Mouse (Mus musculus) stomach, embryonic 14.5 days (tissue): ENCODE measurements around the gene Bnc2. TPM values are rescaled to one million over a fixed set of nuclear protein-coding genes. Genes with fewer than 3 reads are reported as not detected.

ENCODE experiments used
- ATAC-seq: fragments of 200-750 bp; cut with Nextera tagmentation; 2 replicates; pipeline ENCODE4 v1.8.0; 2017; ENCODE audit warnings: low read depth, moderate TSS enrichment; ENCODE audit not compliant: insufficient number of reproducible peaks, insufficient read depth, low FRiP score
- H3K27ac ChIP-seq: fragments of 300-500 bp; sonication (generic); 2 replicates; pipeline ENCODE4 v1.5.1; 2014; ENCODE audit warnings: mild to moderate bottlenecking, low read length, moderate library complexity, mixed read lengths
- H3K27me3 ChIP-seq: fragments of 300-500 bp; sonication (generic); 2 replicates; pipeline ENCODE4 v1.6.1; 2014; ENCODE audit warnings: low read length, control low read depth, mixed read lengths; ENCODE audit not compliant: control insufficient read depth, insufficient read depth
- H3K36me3 ChIP-seq: fragments of 300-500 bp; sonication (generic); 2 replicates; pipeline ENCODE4 v1.6.1; 2014; ENCODE audit warnings: mild to moderate bottlenecking, control low read depth, low read length, moderate library complexity, mixed read lengths; ENCODE audit not compliant: control insufficient read depth, insufficient read depth
- H3K4me1 ChIP-seq: fragments of 300-500 bp; sonication (generic); 2 replicates; pipeline ENCODE4 v1.6.1; 2014; ENCODE audit warnings: low read length, control low read depth, mixed read lengths; ENCODE audit not compliant: control insufficient read depth, insufficient read depth
- H3K4me2 ChIP-seq: fragments of 300-500 bp; sonication (generic); replicated peaks from 2 replicates; pipeline ENCODE4 v1.6.1; 2014; ENCODE audit warnings: low read depth, low read length, control low read depth
- H3K4me3 ChIP-seq: fragments of 300-500 bp; sonication (generic); 2 replicates; pipeline ENCODE4 v1.5.1; 2014; ENCODE audit warnings: low read depth, low read length, control low read depth
- H3K9ac ChIP-seq: fragments of 300-500 bp; sonication (generic); replicated peaks from 2 replicates; pipeline ENCODE4 v1.6.1; 2014; ENCODE audit warnings: low read depth, mild to moderate bottlenecking, control low read depth, low read length, moderate library complexity, mixed read lengths
- H3K9me3 ChIP-seq: fragments of 300-500 bp; sonication (generic); 2 replicates; pipeline ENCODE4 v1.6.1; 2016; ENCODE audit warnings: low read depth, low read length, control low read depth; ENCODE audit not compliant: control insufficient read depth
- WGBS: fragments of 180-500 bp; shearing (Covaris S2); extraction: QIAGEN DNeasy Blood & Tissue Kit; methylation state at CpG from one replicate; pipeline ENCODE4 v1.1.7; 2014; 5-methylcytosine and 5-hydroxymethylcytosine counted together
- polyA plus RNA-seq: library from polyadenylated mRNA; unstranded; fragments of >200 nt; fragmentation: Nextera tagmentation; extraction: Ambion mirVana; gene quantifications from 2 replicates; pipeline ENCODE4 v1.2.1, GENCODE M21; 2014

The Bnc2 gene
- polyA plus RNA-seq, 1 experiment from 2014 or later, result 35.7 TPM

DNA sequence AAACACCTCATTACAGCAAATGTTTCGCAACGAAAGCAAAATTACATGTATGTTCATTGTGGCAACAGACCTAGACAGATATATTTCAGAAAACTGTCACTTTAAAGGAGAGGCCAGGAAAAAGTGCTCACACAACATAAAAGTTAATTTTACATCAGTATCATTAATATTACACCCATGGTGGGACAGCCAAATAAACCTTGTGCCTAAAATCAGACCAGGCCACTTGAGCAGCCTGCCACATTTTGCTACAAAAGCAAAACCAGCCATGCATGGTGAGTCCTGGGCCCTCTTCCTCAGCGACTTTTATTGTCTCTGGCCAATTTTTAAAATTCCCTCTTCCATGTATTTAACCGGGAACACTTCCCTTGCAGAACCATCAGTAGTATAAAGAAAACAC lies 221.5 kb downstream of the Bnc2 start:
- WGBS, result 81% methylated on average over 4 of the region's 4 CpGs
- peaks cover 38% of the 10 kb centered on the region; the same call in 1 of the 2 replicates for H3K4me1 ChIP-seq
- no peak overlapping the region for H3K4me3 ChIP-seq
- no peaks in the 10 kb centered on the region for H3K9me3 ChIP-seq
- no peaks in the 10 kb centered on the region for H3K27me3 ChIP-seq
- no peak overlapping the region for H3K27ac ChIP-seq
- ATAC-seq, result no peak
- no peak overlapping the region for H3K9ac ChIP-seq
- no peaks in the 10 kb centered on the region for H3K36me3 ChIP-seq
- no peak overlapping the region for H3K4me2 ChIP-seq

DNA sequence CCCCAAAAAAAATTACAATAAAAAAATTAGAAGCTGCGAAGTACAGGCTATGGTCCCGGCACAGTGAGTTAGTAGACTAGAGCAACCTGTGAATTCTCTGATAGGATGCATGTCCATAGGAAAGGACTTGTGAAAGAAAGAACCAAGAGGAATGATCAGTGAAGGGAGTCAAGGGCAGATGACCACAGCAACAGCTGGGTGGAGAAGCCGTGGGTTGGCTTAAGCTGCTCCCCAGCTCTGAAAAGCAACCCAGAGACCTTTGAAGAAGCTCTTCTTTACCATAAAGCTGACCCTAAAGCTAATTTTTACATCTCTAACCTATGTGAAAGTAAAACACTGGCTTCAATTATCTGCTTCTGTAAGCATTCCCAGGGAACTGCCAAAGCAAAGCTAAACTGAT lies 222.4 kb downstream of the Bnc2 start:
- no peak overlapping the region for H3K27ac ChIP-seq
- H3K4me3 ChIP-seq, result no peak overlapping the region
- H3K36me3 ChIP-seq, result no peaks in the 10 kb centered on the region
- peaks cover 36% of the 10 kb centered on the region; the same call in 1 of the 2 replicates for H3K4me1 ChIP-seq
- H3K4me2 ChIP-seq, result no peak overlapping the region
- WGBS, result 81% methylated on average over 3 of the region's 3 CpGs
- ATAC-seq, result no peak
- no peaks in the 10 kb centered on the region for H3K9me3 ChIP-seq
- no peak overlapping the region for H3K9ac ChIP-seq
- H3K27me3 ChIP-seq, result no peaks in the 10 kb centered on the region

DNA sequence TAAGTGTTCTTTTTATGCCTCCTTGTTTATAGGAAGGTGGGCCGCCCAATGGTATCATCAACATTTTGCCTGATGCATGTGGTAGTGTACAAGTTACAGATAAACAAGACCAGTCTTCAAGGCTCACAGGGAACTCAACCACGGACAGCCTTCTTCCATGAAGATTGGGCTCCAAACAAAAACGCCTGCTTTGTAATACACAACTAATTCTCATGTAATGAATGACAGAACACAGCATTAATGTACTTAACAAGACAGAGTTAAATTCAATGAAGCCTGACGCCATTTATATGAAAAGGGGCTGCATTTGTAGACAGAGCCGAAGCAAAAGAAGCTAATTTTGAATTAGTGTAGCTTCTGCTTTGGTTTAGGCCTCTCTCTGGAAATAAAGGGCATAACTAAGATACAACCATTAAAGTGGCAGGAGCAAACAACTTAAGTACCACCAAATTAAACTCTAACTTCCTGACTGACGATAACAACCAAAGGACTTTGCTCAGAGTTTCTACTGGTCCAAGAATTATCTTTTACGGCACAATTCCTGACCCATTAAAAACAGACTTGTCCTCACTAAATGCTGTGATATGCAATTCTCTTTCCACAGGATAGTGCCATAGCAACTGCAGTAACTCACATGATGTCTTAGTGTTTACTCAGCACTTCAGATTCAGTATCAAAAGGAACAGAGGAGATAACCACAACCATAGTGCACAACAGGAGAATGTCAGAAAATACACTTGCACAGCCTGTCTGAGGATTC lies 225.6 kb downstream of the Bnc2 start:
- Histone ChIP-seq H3K27ac (no peak overlapping the region), H3K4me1 (peaks cover 24% of the 10 kb centered on the region; the same call in 1 of the 2 replicates), H3K9me3 (no peaks in the 10 kb centered on the region), H3K4me2 (no peak overlapping the region), H3K4me3 (no peak overlapping the region), H3K36me3 (no peaks in the 10 kb centered on the region), H3K9ac (no peak overlapping the region), H3K27me3 (no peaks in the 10 kb centered on the region)
- no peak for ATAC-seq
- 56% methylated on average over 7 of the region's 7 CpGs for WGBS

DNA sequence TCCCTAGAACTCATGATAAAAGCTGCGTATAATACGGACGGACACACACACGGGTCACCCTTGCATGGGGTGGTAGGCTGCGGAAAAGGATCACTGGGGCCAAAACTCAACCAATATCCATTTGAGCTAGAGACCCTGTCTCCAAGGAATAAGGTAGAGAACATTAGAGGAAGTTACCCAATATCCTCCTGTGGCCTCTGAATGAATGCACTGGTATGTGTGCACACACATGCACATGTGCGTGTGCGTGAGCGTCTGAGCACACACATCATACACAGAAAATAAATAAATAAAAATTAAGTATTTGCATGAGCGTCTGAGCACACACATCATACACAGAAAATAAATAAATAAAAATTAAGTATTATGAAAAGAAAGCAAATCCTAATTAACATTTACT lies 241.8 kb downstream of the Bnc2 start:
- no peak for ATAC-seq
- H3K27me3 ChIP-seq, result no peaks in the 10 kb centered on the region
- H3K4me3 ChIP-seq, result no peak overlapping the region
- no peaks in the 10 kb centered on the region for H3K4me1 ChIP-seq
- no peaks in the 10 kb centered on the region for H3K36me3 ChIP-seq
- H3K4me2 ChIP-seq, result no peak overlapping the region
- no peak overlapping the region for H3K27ac ChIP-seq
- no peaks in the 10 kb centered on the region for H3K9me3 ChIP-seq
- no peak overlapping the region for H3K9ac ChIP-seq
- 96% methylated on average over 9 of the region's 9 CpGs for WGBS

DNA sequence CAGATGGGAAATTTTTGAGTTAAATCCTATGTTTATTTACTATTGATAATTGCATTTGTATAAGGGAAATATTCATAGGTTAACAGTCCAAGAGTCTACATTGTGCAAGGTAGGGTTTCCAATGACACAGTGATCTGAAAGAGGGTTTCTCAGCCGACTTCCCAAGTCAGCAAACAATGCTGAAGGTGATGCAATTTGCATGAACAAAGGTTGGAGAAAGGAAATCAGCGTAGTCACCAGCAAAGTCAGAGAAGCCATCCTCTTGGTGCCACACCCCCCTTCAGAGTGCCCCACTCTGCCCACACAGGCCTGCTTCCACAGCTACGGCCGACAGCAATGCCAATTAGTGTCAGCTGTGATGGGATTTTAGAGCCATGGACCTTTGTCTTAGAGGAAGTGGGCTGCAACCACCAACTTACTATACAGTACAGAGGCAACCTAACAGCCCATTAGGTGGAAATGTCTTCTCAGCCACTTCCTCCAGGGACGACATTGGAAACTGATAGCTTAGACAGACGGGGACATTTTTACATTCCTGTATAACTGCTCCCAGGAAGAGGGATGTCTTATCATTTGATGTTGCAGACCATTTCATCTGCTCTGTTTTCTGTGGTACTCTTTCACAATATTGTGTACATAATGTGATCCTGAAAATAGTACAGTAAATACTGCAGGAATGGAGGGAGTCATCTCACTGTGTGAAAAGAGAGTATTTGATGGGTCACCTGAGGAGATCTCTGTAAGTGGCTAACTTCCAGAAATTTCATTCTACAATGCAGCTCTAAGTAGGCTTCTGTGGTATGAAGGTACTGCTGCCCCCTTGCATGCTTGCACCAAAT lies 243.2 kb downstream of the Bnc2 start:
- Histone ChIP-seq H3K9me3 (no peaks in the 10 kb centered on the region), H3K27ac (no peak overlapping the region), H3K9ac (no peak overlapping the region), H3K27me3 (no peaks in the 10 kb centered on the region), H3K4me1 (0 out of 2 replicates have a peak, but pooled peaks cover 2% of the 10 kb centered on the region), H3K4me3 (no peak overlapping the region), H3K36me3 (no peaks in the 10 kb centered on the region), H3K4me2 (no peak overlapping the region)
- 51% methylated on average over 6 of the region's 6 CpGs for WGBS
- ATAC-seq, result no peak

DNA sequence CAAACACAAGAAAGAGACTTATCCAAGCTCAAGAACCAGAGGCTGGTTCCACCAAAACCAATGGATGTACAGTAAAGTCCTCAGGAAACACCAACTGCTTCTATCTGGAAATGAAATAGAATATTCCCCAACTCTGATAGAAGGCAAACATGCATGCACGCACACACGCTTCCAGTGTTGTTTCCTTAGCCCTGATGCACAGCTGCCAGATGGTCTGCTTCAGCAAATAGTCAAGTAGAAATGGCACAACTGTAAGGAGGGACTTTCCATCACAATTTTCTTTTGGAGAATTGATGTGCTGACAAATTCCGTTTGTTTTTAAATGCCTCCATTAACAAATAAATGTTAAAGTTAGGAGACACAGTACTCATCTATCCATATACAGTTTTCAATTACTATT lies 247.1 kb downstream of the Bnc2 start:
- H3K4me2 ChIP-seq, result no peak overlapping the region
- no peaks in the 10 kb centered on the region for H3K27me3 ChIP-seq
- no peak overlapping the region for H3K4me3 ChIP-seq
- no peak for ATAC-seq
- H3K9me3 ChIP-seq, result 0 out of 2 replicates have a peak, but pooled peaks cover 4% of the 10 kb centered on the region
- no peak overlapping the region for H3K27ac ChIP-seq
- H3K36me3 ChIP-seq, result no peaks in the 10 kb centered on the region
- no peak overlapping the region for H3K9ac ChIP-seq
- 68% methylated on average over 3 of the region's 3 CpGs for WGBS
- H3K4me1 ChIP-seq, result 0 out of 2 replicates have a peak, but pooled peaks cover 2% of the 10 kb centered on the region

DNA sequence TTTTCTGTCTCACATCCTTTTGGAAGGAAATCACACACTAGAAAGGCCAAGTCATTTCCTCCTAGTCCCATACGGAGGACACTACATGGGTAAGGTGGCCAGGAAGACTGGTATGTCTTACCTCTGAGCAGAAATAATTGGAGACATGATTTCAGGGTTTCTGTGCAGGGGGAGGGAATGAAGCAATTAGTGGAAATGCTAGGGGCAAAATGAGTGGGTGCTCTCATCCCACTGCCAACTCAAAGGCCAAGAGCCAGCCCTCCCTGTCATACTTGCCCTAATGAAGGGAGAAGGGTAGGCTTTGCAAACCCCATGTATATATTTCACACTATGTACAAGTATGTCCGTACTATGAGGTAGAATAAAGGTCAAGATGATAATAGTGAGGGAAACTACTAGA lies 263.6 kb downstream of the Bnc2 start:
- no peak for ATAC-seq
- no peaks in the 10 kb centered on the region for H3K9me3 ChIP-seq
- no peak overlapping the region for H3K27ac ChIP-seq
- H3K9ac ChIP-seq, result no peak overlapping the region
- H3K36me3 ChIP-seq, result no peaks in the 10 kb centered on the region
- H3K27me3 ChIP-seq, result no peaks in the 10 kb centered on the region
- 88% methylated on average over 2 of the region's 2 CpGs for WGBS
- no peak overlapping the region for H3K4me3 ChIP-seq
- H3K4me2 ChIP-seq, result no peak overlapping the region
- 0 out of 2 replicates have a peak, but pooled peaks cover 5% of the 10 kb centered on the region for H3K4me1 ChIP-seq

DNA sequence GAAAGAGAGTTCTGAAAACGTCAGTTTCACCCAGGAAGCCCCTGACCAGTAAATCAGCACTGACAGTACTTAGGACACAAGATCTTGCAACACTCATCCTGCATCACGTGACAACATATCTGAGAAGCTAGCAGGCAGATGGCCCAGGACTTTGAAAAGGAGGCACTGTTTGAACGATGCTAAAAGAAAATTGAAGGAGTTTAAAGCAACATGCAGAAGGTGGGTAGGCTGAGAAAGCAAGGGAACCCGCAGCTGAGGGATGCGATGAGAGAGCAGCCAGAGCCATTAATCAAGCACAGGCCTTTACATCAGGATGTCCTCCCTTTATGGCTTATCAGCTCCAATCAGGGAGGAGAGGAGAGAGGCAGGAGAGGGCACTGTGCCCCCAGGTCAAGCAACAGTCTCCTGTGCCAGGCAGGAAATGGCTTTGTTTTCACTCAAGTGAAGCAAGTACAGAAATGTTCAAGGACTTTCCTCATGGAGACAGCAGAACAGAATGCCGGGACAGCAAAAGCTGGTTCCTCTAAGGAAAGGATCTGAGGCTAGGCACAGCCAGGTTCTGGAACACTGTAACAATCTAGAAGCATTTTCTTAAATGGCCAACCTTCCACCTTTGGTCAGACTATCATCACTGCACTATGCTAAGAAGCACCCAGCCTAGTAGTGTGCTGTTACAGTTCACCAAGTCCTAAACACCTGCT lies 267.6 kb downstream of the Bnc2 start:
- Histone ChIP-seq H3K27me3 (no peaks in the 10 kb centered on the region), H3K4me3 (no peak overlapping the region), H3K4me1 (peaks cover 8% of the 10 kb centered on the region; the same call in 1 of the 2 replicates), H3K9ac (no peak overlapping the region), H3K4me2 (no peak overlapping the region), H3K9me3 (no peaks in the 10 kb centered on the region), H3K27ac (no peak overlapping the region), H3K36me3 (no peaks in the 10 kb centered on the region)
- ATAC-seq, result peak; percentile 49; the same call in 1 of the 2 replicates
- WGBS, result 33% methylated on average over 6 of the region's 6 CpGs
